Mouse (Mus musculus) forebrain, embryonic 11.5 days (tissue): Measurements from ENCODE around the gene Antxr2. TPM values are rescaled to one million over a fixed set of nuclear protein-coding genes. Genes with fewer than 3 reads are reported as not detected.

Source experiments
- ATAC-seq: fragments of 200-750 bp; cut with Nextera tagmentation; replicated peaks from 2 replicates; pipeline ENCODE4 v1.8.0; 2017; ENCODE audit warnings: moderate TSS enrichment; ENCODE audit not compliant: low FRiP score
- DNase-seq: peaks from one replicate; pipeline ENCODE4 v3.0.0-alpha.2; 2017; ENCODE audit warnings: low spot score
- H3K27ac ChIP-seq: fragments of 300-500 bp; sonication (generic); 2 replicates; pipeline ENCODE4 v1.5.1; 2014; ENCODE audit warnings: low read depth, low read length
- H3K27me3 ChIP-seq: fragments of 300-500 bp; sonication (generic); 2 replicates; pipeline ENCODE4 v1.6.1; 2014; ENCODE audit warnings: mild to moderate bottlenecking, low read length, mixed read lengths; ENCODE audit not compliant: control insufficient read depth, insufficient read depth
- H3K36me3 ChIP-seq: fragments of 300-500 bp; sonication (generic); 2 replicates; pipeline ENCODE4 v1.6.1; 2014; ENCODE audit warnings: mild to moderate bottlenecking, low read length, moderate library complexity, mixed read lengths; ENCODE audit not compliant: control insufficient read depth, insufficient read depth
- H3K4me1 ChIP-seq: fragments of 300-500 bp; sonication (generic); replicated peaks from 2 replicates; pipeline ENCODE4 v1.6.1; 2014; ENCODE audit warnings: low read length, mixed read lengths; ENCODE audit not compliant: control insufficient read depth, insufficient read depth
- H3K4me2 ChIP-seq: fragments of 300-500 bp; sonication (generic); 2 replicates; pipeline ENCODE4 v1.6.1; 2014; ENCODE audit warnings: low read depth, mild to moderate bottlenecking, low read length, moderate library complexity, mixed read lengths; ENCODE audit not compliant: severe bottlenecking
- H3K4me3 ChIP-seq: fragments of 300-500 bp; sonication (generic); 2 replicates; pipeline ENCODE4 v1.5.1; 2014; ENCODE audit warnings: low read depth, low read length
- H3K9ac ChIP-seq: fragments of 300-500 bp; sonication (generic); 2 replicates; pipeline ENCODE4 v1.6.1; 2014; ENCODE audit warnings: low read length
- H3K9me3 ChIP-seq: fragments of 300-500 bp; sonication (generic); 2 replicates; pipeline ENCODE4 v1.6.1; 2016; ENCODE audit warnings: low read length, mixed read lengths; ENCODE audit not compliant: control insufficient read depth
- WGBS: fragments of 180-500 bp; shearing (Covaris S2); extraction: QIAGEN DNeasy Blood & Tissue Kit; methylation state at CpG from one replicate; pipeline ENCODE4 v1.1.7; 2014; 5-methylcytosine and 5-hydroxymethylcytosine counted together
- polyA plus RNA-seq: library from polyadenylated mRNA; unstranded; fragments of >200 nt; fragmentation: Nextera tagmentation; extraction: Ambion mirVana; gene quantifications from 2 replicates; pipeline ENCODE4 v1.2.1, GENCODE M21; 2014

Antxr2 gene
- polyA plus RNA-seq, 1 experiment from 2014 or later, result 10.5 TPM

- no peak for DNase-seq
- no peaks in the 10 kb centered on the region for H3K4me1 ChIP-seq
- H3K36me3 ChIP-seq, result no peaks in the 10 kb centered on the region
- H3K4me2 ChIP-seq, result no peak overlapping the region
- no peak for ATAC-seq
- H3K9ac ChIP-seq, result no peak overlapping the region
- no peaks in the 10 kb centered on the region for H3K9me3 ChIP-seq
- no peaks in the 10 kb centered on the region for H3K27me3 ChIP-seq
- H3K4me3 ChIP-seq, result no peak overlapping the region
- H3K27ac ChIP-seq, result no peak overlapping the region
- WGBS, result 89% methylated on average over 10 of the region's 10 CpGs
Measured at GRCm38 (mm10) chr5:97847204-97847895, 183.5 kb downstream of the Antxr2 start.

DNA sequence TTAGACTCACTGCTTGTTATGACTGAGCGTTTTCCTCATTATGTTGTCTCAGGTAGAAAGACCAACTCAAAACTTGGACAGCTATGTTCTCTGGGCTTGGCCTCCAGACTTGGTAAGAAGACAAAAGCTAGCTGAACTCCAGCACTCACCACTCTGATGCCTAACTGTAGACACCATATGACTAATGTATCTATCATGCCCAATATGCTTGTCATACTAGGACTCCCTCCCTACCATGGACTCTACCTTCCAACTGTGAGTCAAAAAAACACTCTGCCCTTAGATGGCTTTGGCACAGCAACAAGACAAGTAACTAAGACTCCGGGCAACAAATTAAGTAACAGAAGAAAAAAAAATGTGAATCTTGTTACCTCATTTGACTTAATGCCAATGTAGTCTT lies 184.3 kb downstream of the Antxr2 start:
- no peak overlapping the region for H3K9ac ChIP-seq
- H3K4me3 ChIP-seq, result no peak overlapping the region
- no peak overlapping the region for H3K4me2 ChIP-seq
- no peak for DNase-seq
- H3K27ac ChIP-seq, result no peak overlapping the region
- ATAC-seq, result no peak
- 90% methylated on average over 2 of the region's 2 CpGs for WGBS
- no peaks in the 10 kb centered on the region for H3K36me3 ChIP-seq
- H3K4me1 ChIP-seq, result no peaks in the 10 kb centered on the region
- H3K9me3 ChIP-seq, result no peaks in the 10 kb centered on the region
- no peaks in the 10 kb centered on the region for H3K27me3 ChIP-seq

DNA sequence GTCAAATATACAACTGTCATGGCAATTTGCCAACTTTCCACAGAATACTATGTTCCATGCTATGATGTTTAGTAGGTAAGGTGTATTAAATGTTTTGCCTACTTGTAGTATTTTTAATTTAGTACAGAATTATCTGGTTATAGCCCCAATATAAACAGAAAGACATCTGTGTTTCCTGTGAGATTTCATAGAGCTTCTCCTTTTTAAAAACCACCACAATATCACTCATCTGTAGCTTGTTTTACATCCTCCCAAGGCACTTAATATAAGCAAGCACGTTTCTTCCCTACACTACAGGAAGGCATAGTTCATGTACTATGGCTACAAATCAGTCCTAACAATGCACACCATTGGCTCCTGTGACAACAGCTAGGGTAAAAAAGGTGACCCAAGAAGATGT lies 188.8 kb downstream of the Antxr2 start:
- Histone ChIP-seq H3K9ac (no peak overlapping the region), H3K36me3 (no peaks in the 10 kb centered on the region), H3K4me2 (no peak overlapping the region), H3K27me3 (no peaks in the 10 kb centered on the region), H3K4me3 (no peak overlapping the region), H3K9me3 (no peaks in the 10 kb centered on the region), H3K27ac (no peak overlapping the region), H3K4me1 (no peaks in the 10 kb centered on the region)
- ATAC-seq (no peak), DNase-seq (no peak)
- WGBS, result 83% methylated on average over 1 of the region's 1 CpGs

- DNase-seq, result no peak
- no peak overlapping the region for H3K4me2 ChIP-seq
- no peak for ATAC-seq
- no peak overlapping the region for H3K4me3 ChIP-seq
- H3K27ac ChIP-seq, result no peak overlapping the region
- no peaks in the 10 kb centered on the region for H3K9me3 ChIP-seq
- H3K9ac ChIP-seq, result no peak overlapping the region
- no peaks in the 10 kb centered on the region for H3K4me1 ChIP-seq
- H3K27me3 ChIP-seq, result no peaks in the 10 kb centered on the region
- H3K36me3 ChIP-seq, result no peaks in the 10 kb centered on the region
Measured at GRCm38 (mm10) chr5:97839924-97840279, 190.9 kb downstream of the Antxr2 start.

DNA sequence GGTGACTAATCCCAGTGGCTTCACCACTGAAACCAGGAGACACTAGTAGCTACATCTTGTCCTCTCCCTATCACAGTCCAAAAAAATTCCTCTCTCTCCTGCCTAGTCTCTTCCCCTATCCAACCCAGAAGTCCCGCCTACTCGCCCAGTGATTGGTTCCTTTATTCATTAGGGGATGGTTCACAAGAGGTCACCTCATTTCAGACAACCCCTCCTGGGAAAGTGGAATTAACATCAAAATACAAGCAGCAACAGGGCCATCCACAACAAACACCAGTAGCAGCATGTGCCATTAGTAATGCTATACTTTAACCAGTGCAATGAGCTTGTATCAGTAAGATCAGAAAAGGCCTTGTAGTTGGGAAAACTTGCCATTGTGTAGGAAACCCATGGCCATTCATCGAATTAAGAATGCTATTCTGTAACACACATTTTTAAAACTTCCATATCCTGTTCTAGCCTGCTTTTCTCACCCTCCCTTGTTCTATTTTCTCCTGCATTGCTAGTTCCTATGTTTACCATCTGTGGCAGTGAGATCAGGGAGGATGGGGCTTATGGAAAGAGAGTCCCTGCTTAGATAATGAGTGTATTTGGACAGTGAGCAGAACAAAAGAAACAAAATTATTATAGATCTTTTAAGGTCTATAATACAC lies 191.4 kb downstream of the Antxr2 start:
- Histone ChIP-seq H3K4me1 (no peaks in the 10 kb centered on the region), H3K9me3 (no peaks in the 10 kb centered on the region), H3K4me2 (no peak overlapping the region), H3K27ac (no peak overlapping the region), H3K9ac (no peak overlapping the region), H3K4me3 (no peak overlapping the region), H3K27me3 (no peaks in the 10 kb centered on the region), H3K36me3 (no peaks in the 10 kb centered on the region)
- ATAC-seq (no peak), DNase-seq (no peak)
- 70% methylated on average over 3 of the region's 3 CpGs for whole genome bisulfite sequencing

DNA sequence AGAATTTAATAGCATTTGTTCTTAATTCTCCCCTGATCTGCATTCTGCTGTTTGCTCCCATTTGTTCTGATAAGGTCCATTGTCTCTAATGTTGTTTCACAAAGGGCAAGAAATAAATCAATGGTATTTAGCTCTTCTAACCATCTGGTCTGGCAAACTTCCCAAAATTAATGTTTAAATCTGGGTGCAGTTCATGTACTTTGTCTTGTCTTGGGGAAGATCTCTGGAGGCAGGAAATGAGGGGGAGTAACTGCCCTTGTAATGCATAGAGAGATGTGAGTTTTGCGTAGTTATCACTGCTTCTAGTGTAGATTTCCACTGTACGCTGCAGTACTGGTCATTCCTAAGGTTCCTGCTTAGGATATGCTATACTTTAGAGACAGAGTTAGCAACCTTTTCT lies 193.5 kb downstream of the Antxr2 start:
- DNase-seq (no peak), ATAC-seq (no peak)
- 93% methylated on average over 2 of the region's 2 CpGs for WGBS
- H3K4me1 ChIP-seq, result no peaks in the 10 kb centered on the region
- H3K27me3 ChIP-seq, result no peaks in the 10 kb centered on the region
- no peak overlapping the region for H3K4me3 ChIP-seq
- no peak overlapping the region for H3K4me2 ChIP-seq
- H3K9ac ChIP-seq, result no peak overlapping the region
- no peaks in the 10 kb centered on the region for H3K36me3 ChIP-seq
- no peak overlapping the region for H3K27ac ChIP-seq
- no peaks in the 10 kb centered on the region for H3K9me3 ChIP-seq

DNA sequence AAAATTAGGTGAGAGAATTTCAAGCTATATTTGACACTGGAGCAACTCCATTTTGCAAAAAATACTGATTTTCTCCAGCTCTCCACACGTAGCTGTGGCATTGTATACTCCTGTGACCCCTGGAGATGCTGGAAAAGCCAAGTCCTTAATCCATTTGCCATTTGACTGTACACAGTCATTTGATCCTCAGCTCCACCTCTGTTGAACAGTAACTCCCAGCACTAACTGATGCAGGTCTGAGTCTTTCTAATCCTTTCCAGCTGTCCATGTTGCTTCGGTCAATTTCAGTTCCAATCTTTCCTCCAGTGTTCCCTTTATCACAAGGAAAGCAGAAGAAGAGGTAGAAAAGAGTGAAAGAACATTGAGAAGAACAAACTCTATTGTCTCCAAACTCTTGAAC lies 195.4 kb downstream of the Antxr2 start:
- ATAC-seq (no peak), DNase-seq (no peak)
- Histone ChIP-seq H3K27me3 (no peaks in the 10 kb centered on the region), H3K4me2 (no peak overlapping the region), H3K27ac (no peak overlapping the region), H3K4me3 (no peak overlapping the region), H3K9me3 (no peaks in the 10 kb centered on the region), H3K9ac (no peak overlapping the region), H3K36me3 (no peaks in the 10 kb centered on the region), H3K4me1 (no peaks in the 10 kb centered on the region)
- WGBS, result 56% methylated on average over 2 of the region's 2 CpGs

DNA sequence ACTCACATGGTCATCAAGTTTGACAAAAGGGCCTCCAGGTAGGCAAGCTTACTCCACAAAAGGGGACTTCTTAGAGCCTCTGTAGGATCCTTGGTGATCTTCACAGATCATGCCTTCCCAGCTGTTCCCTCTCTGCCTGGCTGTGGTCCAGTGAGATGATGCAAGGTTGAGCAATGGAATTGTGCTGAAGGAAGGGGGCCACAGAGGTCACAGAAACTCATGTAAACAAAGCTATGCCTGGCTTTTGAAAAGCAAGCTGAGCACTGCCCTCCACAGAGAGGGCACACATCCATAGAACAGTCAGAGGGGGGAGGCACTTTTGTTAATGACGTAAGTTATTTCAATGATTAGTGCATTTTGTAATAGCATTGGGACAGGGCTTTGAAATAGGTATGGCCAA lies 196.1 kb downstream of the Antxr2 start:
- WGBS, result 86% methylated on average over 1 of the region's 1 CpGs

More for the DNA sequence above, 196.1 kb downstream of the Antxr2 start:
- no peak overlapping the region for H3K4me2 ChIP-seq
- ATAC-seq, result no peak
- H3K27me3 ChIP-seq, result no peaks in the 10 kb centered on the region
- no peak overlapping the region for H3K9ac ChIP-seq
- H3K4me3 ChIP-seq, result no peak overlapping the region
- no peaks in the 10 kb centered on the region for H3K4me1 ChIP-seq
- no peak overlapping the region for H3K27ac ChIP-seq
- no peak for DNase-seq
- H3K9me3 ChIP-seq, result no peaks in the 10 kb centered on the region
- H3K36me3 ChIP-seq, result no peaks in the 10 kb centered on the region
